Mouse (Mus musculus): ENCODE results near the gene Rbbp4.
A peak's percentile ranks its signal among the peaks of the same experiment; 100 is the strongest.
"Not testable (repeated sequence)": the region's sequence is repeated elsewhere in the genome, so short reads cannot be mapped to it uniquely, and the experiment has no call there.

The Rbbp4 gene

GRCm38 (mm10) chr4:129335216-129336074, at the start of gene Rbbp4, which contains the start of gene Zbtb8os:
Gene Rbbp4 (minus strand): TSS chr4:129335370.
Gene Zbtb8os (plus strand): TSS chr4:129335695.
- peak; percentile 97 to 98 for DNase-seq (ENCODE audit: low spot score in 2 of 2)

- no peak for DNase-seq (ENCODE audit: low spot score in 2 of 2)
Measured at GRCm38 (mm10) chr4:129384440-129384839, 49.3 kb upstream of the Rbbp4 start.

GRCm38 (mm10) chr4:129383586-129383985, 48.4 kb upstream of the Rbbp4 start:
- DNase-seq (ENCODE audit: low spot score in 2 of 2), result no peak

GRCm38 (mm10) chr4:129382488-129382887, 47.3 kb upstream of the Rbbp4 start:
- no peak for DNase-seq (ENCODE audit: low spot score in 2 of 2)

- no peak for DNase-seq (ENCODE audit: low spot score in 2 of 2)
Measured at GRCm38 (mm10) chr4:129382029-129382428, 46.9 kb upstream of the Rbbp4 start.

GRCm38 (mm10) chr4:129381148-129381547, 46.0 kb upstream of the Rbbp4 start:
- no peak for DNase-seq (ENCODE audit: low spot score in 2 of 2)

- no peak for DNase-seq (ENCODE audit: low spot score in 2 of 2)
Measured at GRCm38 (mm10) chr4:129379805-129380204, 44.6 kb upstream of the Rbbp4 start.

- DNase-seq (ENCODE audit: low spot score in 2 of 2), result peak; percentile 27 to 74
Measured at GRCm38 (mm10) chr4:129377601-129378390, 42.6 kb upstream of the Rbbp4 start, which contains the start of gene Zbtb8a. Gene Zbtb8a (minus strand): TSS chr4:129378116.

GRCm38 (mm10) chr4:129376961-129377545, 41.9 kb upstream of the Rbbp4 start:
- peak; percentile 53 to 80 for DNase-seq (ENCODE audit: low spot score in 2 of 2)

GRCm38 (mm10) chr4:129375821-129376220, 40.7 kb upstream of the Rbbp4 start:
- DNase-seq (ENCODE audit: low spot score in 2 of 2), result no peak

GRCm38 (mm10) chr4:129375000-129375399, 39.8 kb upstream of the Rbbp4 start:
- DNase-seq (ENCODE audit: low spot score in 2 of 2), result no peak

- no peak for DNase-seq (ENCODE audit: low spot score in 2 of 2)
Measured at GRCm38 (mm10) chr4:129374219-129374755, 39.1 kb upstream of the Rbbp4 start.

GRCm38 (mm10) chr4:129373202-129373976, 38.2 kb upstream of the Rbbp4 start:
- no peak for DNase-seq (ENCODE audit: low spot score in 2 of 2)

GRCm38 (mm10) chr4:129371391-129371790, 36.2 kb upstream of the Rbbp4 start:
- DNase-seq (ENCODE audit: low spot score in 2 of 2), result no peak

GRCm38 (mm10) chr4:129365224-129365623, 30.1 kb upstream of the Rbbp4 start:
- DNase-seq (ENCODE audit: low spot score in 2 of 2), result no peak

- no peak for DNase-seq (ENCODE audit: low spot score in 2 of 2)
Measured at GRCm38 (mm10) chr4:129364379-129364778, 29.2 kb upstream of the Rbbp4 start.

GRCm38 (mm10) chr4:129363463-129363862, 28.3 kb upstream of the Rbbp4 start:
- DNase-seq (ENCODE audit: low spot score in 2 of 2), result no peak

- DNase-seq (ENCODE audit: low spot score in 2 of 2), result no peak
Measured at GRCm38 (mm10) chr4:129362771-129363170, 27.6 kb upstream of the Rbbp4 start.

- not testable (repeated sequence) for DNase-seq (ENCODE audit: low spot score in 2 of 2)
Measured at GRCm38 (mm10) chr4:129362238-129362637, 27.1 kb upstream of the Rbbp4 start.

- DNase-seq (ENCODE audit: low spot score in 2 of 2), result no peak
Measured at GRCm38 (mm10) chr4:129357613-129358163, 22.5 kb upstream of the Rbbp4 start.

- DNase-seq (ENCODE audit: low spot score in 2 of 2), result no peak
Measured at GRCm38 (mm10) chr4:129354236-129354635, 19.1 kb upstream of the Rbbp4 start.

Data from spleen, postnatal 4 days (tissue).